Mouse (Mus musculus) myocyte (in vitro differentiated cells): ENCODE results near the gene Olfr1057. TPM values are rescaled to one million over a fixed set of nuclear protein-coding genes. Genes with fewer than 3 reads are reported as not detected.
"Not testable (repeated sequence)": the region's sequence is repeated elsewhere in the genome, so short reads cannot be mapped to it uniquely, and the experiment has no call there.

Experiments used
- H3K27me3 ChIP-seq: one replicate; pipeline ENCODE4 v1.6.1; 2011; ENCODE audit not compliant: control insufficient read depth, insufficient read depth, insufficient read length
- H3K36me3 ChIP-seq: one replicate; pipeline ENCODE4 v1.6.1; 2011; ENCODE audit not compliant: control insufficient read depth, insufficient read depth
- H3K4me2 ChIP-seq: one replicate; pipeline ENCODE4 v1.6.1; 2011; ENCODE audit warnings: low read depth, control low read depth
- H3K4me3 ChIP-seq: one replicate; pipeline ENCODE4 v1.5.1; 2011; ENCODE audit warnings: mild to moderate bottlenecking, control low read depth, moderate library complexity
- H3K79me2 ChIP-seq: one replicate; pipeline ENCODE4 v1.6.1; 2011; ENCODE audit not compliant: control insufficient read depth, insufficient read depth
- H3ac ChIP-seq: one replicate; pipeline ENCODE4 v1.6.1; 2011; ENCODE audit not compliant: control insufficient read depth, insufficient read length
- CEBPB ChIP-seq: IDR thresholded peaks from 2 replicates; pipeline ENCODE4 v1.6.1; 2011; ENCODE audit warnings: mild to moderate bottlenecking, moderate library complexity; ENCODE audit not compliant: poor library complexity, insufficient read depth, severe bottlenecking
- E2F4 ChIP-seq: IDR thresholded peaks from one replicate; pipeline ENCODE4 v1.6.1; 2011; ENCODE audit warnings: mild to moderate bottlenecking, control low read depth, moderate library complexity; ENCODE audit not compliant: insufficient read depth
- MAX ChIP-seq: IDR thresholded peaks from one replicate; pipeline ENCODE4 v1.6.1; 2011; ENCODE audit warnings: low read depth, mild to moderate bottlenecking, control low read depth
- MYOD1 ChIP-seq, 3 experiments: IDR thresholded peaks; one replicate each; pipeline ENCODE4 v1.6.1; 2011; ENCODE audit warnings: control low read depth in 2 of 3, low read depth in 2 of 3, mild to moderate bottlenecking in 2 of 3, moderate library complexity in 1 of 3; ENCODE audit not compliant: insufficient read length in 2 of 3, control insufficient read depth in 1 of 3
- MYOG ChIP-seq, 3 experiments: IDR thresholded peaks; one replicate each; pipeline ENCODE4 v1.6.1; 2011; ENCODE audit warnings: control low read depth in 2 of 3, low read depth in 2 of 3, mild to moderate bottlenecking in 2 of 3; ENCODE audit not compliant: insufficient read length in 2 of 3, control insufficient read depth in 1 of 3, insufficient read depth in 1 of 3
- POLR2A ChIP-seq: IDR thresholded peaks from one replicate; pipeline ENCODE4 v1.6.1; 2011; ENCODE audit warnings: low read depth, mild to moderate bottlenecking, control low read depth, moderate library complexity; ENCODE audit not compliant: insufficient read length
- POLR2AphosphoS2 ChIP-seq: IDR thresholded peaks from one replicate; pipeline ENCODE4 v1.6.1; 2011; ENCODE audit warnings: low read depth, control low read depth; ENCODE audit not compliant: insufficient read length
- REST ChIP-seq: IDR thresholded peaks from one replicate; pipeline ENCODE4 v1.6.1; 2011; ENCODE audit warnings: mild to moderate bottlenecking, control low read depth, moderate library complexity; ENCODE audit not compliant: insufficient read depth, insufficient read length
- SRF ChIP-seq: IDR thresholded peaks from one replicate; pipeline ENCODE4 v1.6.1; 2011; ENCODE audit warnings: low read depth; ENCODE audit not compliant: control insufficient read depth, insufficient read length
- TCF12 ChIP-seq: IDR thresholded peaks from one replicate; pipeline ENCODE4 v1.6.1; 2011; ENCODE audit warnings: mild to moderate bottlenecking, control low read depth; ENCODE audit not compliant: poor library complexity, insufficient read depth, severe bottlenecking
- TCF3 ChIP-seq: IDR thresholded peaks from one replicate; pipeline ENCODE4 v1.6.1; 2011; ENCODE audit warnings: low read depth, control low read depth; ENCODE audit not compliant: insufficient read length
- USF1 ChIP-seq: IDR thresholded peaks from one replicate; pipeline ENCODE4 v1.6.1; 2011; ENCODE audit warnings: low read depth, mild to moderate bottlenecking, control low read depth, moderate library complexity
- polyA plus RNA-seq: library from polyadenylated mRNA; unstranded; fragments of >200 nt; fragmentation: generic; extraction: Trizol; gene quantifications from one replicate; pipeline ENCODE4 v1.2.1, GENCODE M21; 2012; ENCODE audit warnings: missing spikeins

Gene Olfr1057
- not detected for polyA plus RNA-seq

GRCm38 (mm10) chr2:86378293-86378692 is at the start of gene Olfr1057:
Gene Olfr1057, minus strand, starts transcription at chr2:86378393.
- TF ChIP-seq SRF (no peak), MAX (no peak), MYOG (IDR thresholded peaks at IDR 0.05; ENCODE audit: control insufficient read depth in 1 of 3, insufficient read depth in 1 of 3, insufficient read length in 2 of 3, low read depth in 2 of 3) (no peak), TCF3 (no peak), MYOD1 (IDR thresholded peaks at IDR 0.05; ENCODE audit: control insufficient read depth in 1 of 3, insufficient read length in 2 of 3, low read depth in 2 of 3) (no peak), TCF12 (no peak), REST (no peak), USF1 (no peak), E2F4 (no peak), CEBPB (no peak), POLR2AphosphoS2 (no peak), POLR2A (no peak)
- H3K4me3 ChIP-seq = no peak within 1 kb of the TSS
- no peaks in the 10 kb centered on the region for H3K36me3 ChIP-seq
- no peak within 1 kb of the TSS for H3ac ChIP-seq
- no peaks in the 10 kb centered on the region for H3K27me3 ChIP-seq
- no peaks in the 10 kb centered on the region for H3K79me2 ChIP-seq
- H3K4me2 ChIP-seq = no peak within 1 kb of the TSS

DNA sequence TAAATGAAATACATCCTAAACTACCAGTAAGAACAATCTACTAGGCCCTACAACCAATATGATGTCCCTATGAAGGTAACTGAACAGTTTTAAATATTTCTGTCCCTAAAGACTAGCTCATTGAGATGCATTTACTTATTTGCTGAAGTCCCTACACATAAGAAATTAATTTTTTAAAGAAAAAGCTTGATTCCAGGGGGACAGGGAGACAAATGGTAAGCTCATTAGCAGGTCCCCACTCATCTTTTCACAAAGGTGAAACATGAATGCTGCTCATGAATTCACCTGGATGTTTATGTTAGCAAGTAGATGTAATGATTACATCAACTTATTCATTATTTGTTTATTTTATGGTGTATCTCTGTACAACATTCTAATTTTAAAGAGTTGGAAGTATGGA is 48.5 kb upstream of the Olfr1057 start, which contains the start of gene Olfr1062:
Olfr1062 (minus strand) TSS at position 101 of the 400 bp plus-strand sequence.
- not testable (repeated sequence) for H3K36me3 ChIP-seq, H3K4me3 ChIP-seq, H3K79me2 ChIP-seq, H3ac ChIP-seq, H3K4me2 ChIP-seq, H3K27me3 ChIP-seq

GRCm38 (mm10) chr2:86413950-86414349 is 35.8 kb upstream of the Olfr1057 start, which contains the start of gene Olfr1061:
Gene Olfr1061, minus strand, starts transcription at chr2:86414050.
- Histone ChIP-seq H3K27me3 (no peaks in the 10 kb centered on the region), H3K4me3 (no peak within 1 kb of the TSS), H3K4me2 (no peak within 1 kb of the TSS), H3K36me3 (no peaks in the 10 kb centered on the region), H3ac (no peak within 1 kb of the TSS), H3K79me2 (no peaks in the 10 kb centered on the region)
- no peak for TF ChIP-seq MYOD1 (IDR thresholded peaks at IDR 0.05; ENCODE audit: control insufficient read depth in 1 of 3, insufficient read length in 2 of 3, low read depth in 2 of 3)
- TF ChIP-seq E2F4 = no peak
- no peak for TF ChIP-seq CEBPB
- no peak for TF ChIP-seq MAX
- no peak for TF ChIP-seq USF1
- TF ChIP-seq SRF = no peak
- no peak for TF ChIP-seq MYOG (IDR thresholded peaks at IDR 0.05; ENCODE audit: control insufficient read depth in 1 of 3, insufficient read depth in 1 of 3, insufficient read length in 2 of 3, low read depth in 2 of 3)
- no peak for TF ChIP-seq POLR2A
- no peak for TF ChIP-seq REST
- no peak for TF ChIP-seq POLR2AphosphoS2
- no peak for TF ChIP-seq TCF3
- no peak for TF ChIP-seq TCF12

DNA sequence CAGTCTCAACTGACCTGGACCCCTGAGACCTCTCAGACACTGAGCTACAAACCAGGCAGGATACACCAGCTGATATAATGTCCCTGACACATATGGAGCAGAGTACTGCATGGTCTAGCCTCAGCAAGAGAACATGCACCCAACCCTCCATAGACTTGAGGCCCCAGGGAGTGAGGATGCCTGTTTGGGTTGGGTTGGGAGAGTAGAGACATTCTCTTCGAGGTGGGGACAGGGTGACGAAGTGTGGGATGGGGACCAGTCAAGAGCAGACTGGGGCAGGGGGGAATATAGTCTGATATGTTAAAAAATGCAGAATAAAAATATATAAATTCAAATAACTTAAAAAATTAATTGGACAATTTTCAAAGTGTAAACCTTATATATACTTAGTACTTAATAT is 16.9 kb upstream of the Olfr1057 start:
- no peak for TF ChIP-seq SRF
- TF ChIP-seq POLR2AphosphoS2 = no peak
- no peak for TF ChIP-seq MYOD1 (IDR thresholded peaks at IDR 0.05; ENCODE audit: control insufficient read depth in 1 of 3, insufficient read length in 2 of 3, low read depth in 2 of 3)
- no peak for TF ChIP-seq POLR2A
- no peak for TF ChIP-seq TCF12
- no peak for TF ChIP-seq USF1
- no peak for TF ChIP-seq TCF3
- no peak for TF ChIP-seq E2F4
- no peak for TF ChIP-seq MAX
- no peak for TF ChIP-seq CEBPB
- no peak for TF ChIP-seq MYOG (IDR thresholded peaks at IDR 0.05; ENCODE audit: control insufficient read depth in 1 of 3, insufficient read depth in 1 of 3, insufficient read length in 2 of 3, low read depth in 2 of 3)
- TF ChIP-seq REST = no peak
- Histone ChIP-seq H3K4me3 (no peak overlapping the region), H3K4me2 (no peak overlapping the region), H3K27me3 (no peaks in the 10 kb centered on the region), H3K79me2 (no peaks in the 10 kb centered on the region), H3ac (no peak overlapping the region), H3K36me3 (no peaks in the 10 kb centered on the region)

GRCm38 (mm10) chr2:86388461-86388860 is 10.3 kb upstream of the Olfr1057 start, which contains the start of gene Olfr1058:
Gene Olfr1058, minus strand, starts transcription at chr2:86388561.
- not testable (repeated sequence) for H3K79me2 ChIP-seq, H3ac ChIP-seq, H3K4me3 ChIP-seq, H3K36me3 ChIP-seq, H3K4me2 ChIP-seq, H3K27me3 ChIP-seq

GRCm38 (mm10) chr2:86366342-86366741 is 11.9 kb downstream of the Olfr1057 start:
- not testable (repeated sequence) for H3K36me3 ChIP-seq, H3K79me2 ChIP-seq, H3ac ChIP-seq, H3K4me3 ChIP-seq, H3K4me2 ChIP-seq, H3K27me3 ChIP-seq
